Mouse (Mus musculus) brain, embryonic 14.5 days (tissue): ENCODE measurements around the gene Rab43.

ENCODE experiments used
- CTCF ChIP-seq: fragments of 200-500 bp; IDR thresholded peaks from 2 replicates; pipeline ENCODE4 v1.5.1; 2012; ENCODE audit warnings: inconsistent platforms, mild to moderate bottlenecking, moderate library complexity, borderline replicate concordance; ENCODE audit not compliant: insufficient read depth, insufficient read length; ENCODE audit errors: extremely low read depth
- POLR2A ChIP-seq: fragments of 200-500 bp; IDR thresholded peaks from 2 replicates; pipeline ENCODE4 v1.6.1; 2012; ENCODE audit warnings: mild to moderate bottlenecking, inconsistent platforms, borderline replicate concordance; ENCODE audit not compliant: poor library complexity, insufficient read depth, insufficient read length, severe bottlenecking; ENCODE audit errors: extremely low read depth

- TF ChIP-seq CTCF (no peak), POLR2A (no peak)
Measured at GRCm38 (mm10) chr6:87807735-87808440, 4.1 kb downstream of the Rab43 start.
